Mouse (Mus musculus): ENCODE measurements around the gene Mast4. TPM values are rescaled to one million over a fixed set of nuclear protein-coding genes. Genes with fewer than 3 reads are reported as not detected.

Mast4 gene
- polyA plus RNA-seq, 1 experiment from 2014 or later: 34.9 TPM

GRCm38 (mm10) chr13:103128729-103129128 lies 205.6 kb downstream of the Mast4 start:
- WGBS: 57% methylated on average over 7 of the region's 7 CpGs
- H3K27me3 ChIP-seq: no peaks in the 10 kb centered on the region
- H3K36me3 ChIP-seq: no peaks in the 10 kb centered on the region
- no peak overlapping the region for H3K9ac ChIP-seq (replicated peaks)
- ATAC-seq (ENCODE audit: low FRiP score, low read depth): no peak
- no peak overlapping the region for H3K4me3 ChIP-seq
- peaks cover 6% of the 10 kb centered on the region for H3K4me1 ChIP-seq
- H3K9me3 ChIP-seq: no peaks in the 10 kb centered on the region
- H3K27ac ChIP-seq (replicated peaks): no peak overlapping the region
- no peak overlapping the region for H3K4me2 ChIP-seq (replicated peaks)

- Histone ChIP-seq H3K36me3 (no peaks in the 10 kb centered on the region), H3K9me3 (no peaks in the 10 kb centered on the region), H3K27me3 (no peaks in the 10 kb centered on the region), H3K4me3 (no peak overlapping the region), H3K4me2 (replicated peaks) (no peak overlapping the region), H3K9ac (replicated peaks) (no peak overlapping the region), H3K4me1 (peaks cover 6% of the 10 kb centered on the region), H3K27ac (replicated peaks) (no peak overlapping the region)
- WGBS: 91% methylated on average over 5 of the region's 5 CpGs
- ATAC-seq (ENCODE audit: low FRiP score, low read depth): no peak
Observed at GRCm38 (mm10) chr13:103127594-103127993, 206.7 kb downstream of the Mast4 start.

GRCm38 (mm10) chr13:103123716-103124115 lies 210.6 kb downstream of the Mast4 start:
- H3K36me3 ChIP-seq: no peaks in the 10 kb centered on the region
- 93% methylated on average over 9 of the region's 9 CpGs for WGBS
- no peak for ATAC-seq (ENCODE audit: low FRiP score, low read depth)

GRCm38 (mm10) chr13:103121796-103122792 lies 212.2 kb downstream of the Mast4 start:
- H3K27ac ChIP-seq (replicated peaks): no peak overlapping the region
- no peak overlapping the region for H3K4me3 ChIP-seq
- ATAC-seq (ENCODE audit: low FRiP score, low read depth): no peak
- peaks cover 9% of the 10 kb centered on the region for H3K4me1 ChIP-seq
- H3K4me2 ChIP-seq (replicated peaks): no peak overlapping the region
- H3K27me3 ChIP-seq: no peaks in the 10 kb centered on the region
- 68% methylated on average over 22 of the region's 22 CpGs for WGBS
- no peaks in the 10 kb centered on the region for H3K9me3 ChIP-seq
- no peak overlapping the region for H3K9ac ChIP-seq (replicated peaks)
- no peaks in the 10 kb centered on the region for H3K36me3 ChIP-seq

More at GRCm38 (mm10) chr13:103123716-103124115, 210.6 kb downstream of the Mast4 start:
- no peaks in the 10 kb centered on the region for H3K27me3 ChIP-seq
- no peak overlapping the region for H3K27ac ChIP-seq (replicated peaks)
- no peak overlapping the region for H3K4me3 ChIP-seq
- H3K9me3 ChIP-seq: no peaks in the 10 kb centered on the region
- peaks cover 9% of the 10 kb centered on the region for H3K4me1 ChIP-seq
- no peak overlapping the region for H3K9ac ChIP-seq (replicated peaks)
- no peak overlapping the region for H3K4me2 ChIP-seq (replicated peaks)

- no peaks in the 10 kb centered on the region for H3K27me3 ChIP-seq
- peak overlapping the region; percentile 54 for H3K27ac ChIP-seq (replicated peaks)
- H3K4me2 ChIP-seq (replicated peaks): peak overlapping the region; percentile 46
- WGBS: 2% methylated on average over 7 of the region's 7 CpGs
- H3K36me3 ChIP-seq: no peaks in the 10 kb centered on the region
- ATAC-seq (ENCODE audit: low FRiP score, low read depth): peak; percentile 86
- H3K9me3 ChIP-seq: no peaks in the 10 kb centered on the region
- H3K4me1 ChIP-seq: peaks cover 9% of the 10 kb centered on the region
- 0 out of 2 replicates have a peak overlapping the region, but pooled peaks have one; percentile 20 for H3K4me3 ChIP-seq
- peak overlapping the region; percentile 49; the same call in 1 of the 2 replicates for H3K9ac ChIP-seq (replicated peaks)
Observed at GRCm38 (mm10) chr13:103120669-103121131, 213.6 kb downstream of the Mast4 start.

- Histone ChIP-seq H3K4me1 (peaks cover 14% of the 10 kb centered on the region), H3K9me3 (no peaks in the 10 kb centered on the region), H3K36me3 (no peaks in the 10 kb centered on the region), H3K27me3 (no peaks in the 10 kb centered on the region), H3K9ac (replicated peaks) (no peak overlapping the region), H3K27ac (replicated peaks) (no peak overlapping the region), H3K4me3 (no peak overlapping the region), H3K4me2 (replicated peaks) (no peak overlapping the region)
- no peak for ATAC-seq (ENCODE audit: low FRiP score, low read depth)
- 89% methylated on average over 9 of the region's 9 CpGs for WGBS
Observed at GRCm38 (mm10) chr13:103119728-103120127, 214.6 kb downstream of the Mast4 start.

GRCm38 (mm10) chr13:103115116-103115515 lies 219.2 kb downstream of the Mast4 start:
- Histone ChIP-seq H3K4me3 (no peak overlapping the region), H3K27ac (replicated peaks) (no peak overlapping the region), H3K4me2 (replicated peaks) (no peak overlapping the region), H3K27me3 (no peaks in the 10 kb centered on the region), H3K36me3 (no peaks in the 10 kb centered on the region), H3K4me1 (peaks cover 15% of the 10 kb centered on the region; the same call in 1 of the 2 replicates), H3K9me3 (no peaks in the 10 kb centered on the region), H3K9ac (replicated peaks) (no peak overlapping the region)
- ATAC-seq (ENCODE audit: low FRiP score, low read depth): 0 out of 2 replicates have a peak, but pooled peaks have one; percentile 40
- WGBS: 66% methylated on average over 4 of the region's 4 CpGs

- no peak overlapping the region for H3K4me2 ChIP-seq (replicated peaks)
Observed at GRCm38 (mm10) chr13:103114274-103114673, 220.0 kb downstream of the Mast4 start.

GRCm38 (mm10) chr13:103109872-103110271 lies 224.4 kb downstream of the Mast4 start:
- H3K4me1 ChIP-seq: peaks cover 10% of the 10 kb centered on the region; the same call in 1 of the 2 replicates
- no peak overlapping the region for H3K4me3 ChIP-seq
- H3K9me3 ChIP-seq: no peaks in the 10 kb centered on the region
- H3K9ac ChIP-seq (replicated peaks): no peak overlapping the region
- WGBS: 29% methylated on average over 10 of the region's 10 CpGs
- no peak overlapping the region for H3K4me2 ChIP-seq (replicated peaks)
- ATAC-seq (ENCODE audit: low FRiP score, low read depth): peak; percentile 25; the same call in 1 of the 2 replicates
- H3K27me3 ChIP-seq: peaks cover 3% of the 10 kb centered on the region; the same call in 1 of the 2 replicates
- H3K36me3 ChIP-seq: no peaks in the 10 kb centered on the region
- no peak overlapping the region for H3K27ac ChIP-seq (replicated peaks)

More at GRCm38 (mm10) chr13:103114274-103114673, 220.0 kb downstream of the Mast4 start:
- ATAC-seq (ENCODE audit: low FRiP score, low read depth): no peak
- H3K27ac ChIP-seq (replicated peaks): no peak overlapping the region; the same call in 1 of the 2 replicates
- 20% methylated on average over 5 of the region's 5 CpGs for WGBS
- H3K36me3 ChIP-seq: no peaks in the 10 kb centered on the region
- H3K27me3 ChIP-seq: no peaks in the 10 kb centered on the region
- no peaks in the 10 kb centered on the region for H3K9me3 ChIP-seq
- no peak overlapping the region for H3K9ac ChIP-seq (replicated peaks)
- peaks cover 15% of the 10 kb centered on the region; the same call in 1 of the 2 replicates for H3K4me1 ChIP-seq
- no peak overlapping the region for H3K4me3 ChIP-seq

- Histone ChIP-seq H3K4me3 (no peak overlapping the region), H3K36me3 (no peaks in the 10 kb centered on the region), H3K9ac (replicated peaks) (no peak overlapping the region), H3K9me3 (no peaks in the 10 kb centered on the region), H3K27me3 (peaks cover 3% of the 10 kb centered on the region; the same call in 1 of the 2 replicates), H3K27ac (replicated peaks) (no peak overlapping the region), H3K4me2 (replicated peaks) (no peak overlapping the region), H3K4me1 (0 out of 2 replicates have a peak, but pooled peaks cover 4% of the 10 kb centered on the region)
- ATAC-seq (ENCODE audit: low FRiP score, low read depth): no peak
- WGBS: 80% methylated on average over 5 of the region's 5 CpGs
Observed at GRCm38 (mm10) chr13:103107362-103107761, 226.9 kb downstream of the Mast4 start.

GRCm38 (mm10) chr13:103102598-103102997 lies 231.7 kb downstream of the Mast4 start:
- no peak for ATAC-seq (ENCODE audit: low FRiP score, low read depth)
- Histone ChIP-seq H3K4me2 (replicated peaks) (no peak overlapping the region), H3K4me3 (no peak overlapping the region), H3K27ac (replicated peaks) (no peak overlapping the region), H3K9ac (replicated peaks) (no peak overlapping the region), H3K36me3 (no peaks in the 10 kb centered on the region), H3K4me1 (0 out of 2 replicates have a peak, but pooled peaks cover 3% of the 10 kb centered on the region), H3K9me3 (no peaks in the 10 kb centered on the region), H3K27me3 (peaks cover 11% of the 10 kb centered on the region; the same call in 1 of the 2 replicates)
- WGBS: 78% methylated on average over 6 of the region's 6 CpGs

Data from midbrain, embryonic 12.5 days (tissue).